Mouse (Mus musculus) forebrain, embryonic 12.5 days (tissue): ENCODE measurements around the gene Ankrd52. TPM values are rescaled to one million over a fixed set of nuclear protein-coding genes. Genes with fewer than 3 reads are reported as not detected.

Experiments used
- ATAC-seq: fragments of 200-750 bp; cut with Nextera tagmentation; 2 replicates; pipeline ENCODE4 v1.8.0; 2017; ENCODE audit warnings: moderate TSS enrichment; ENCODE audit not compliant: low FRiP score
- H3K27ac ChIP-seq: fragments of 300-500 bp; sonication (generic); 2 replicates; pipeline ENCODE4 v1.5.1; 2016; ENCODE audit warnings: mild to moderate bottlenecking
- H3K27me3 ChIP-seq: fragments of 300-500 bp; sonication (generic); 2 replicates; pipeline ENCODE4 v1.6.1; 2016; ENCODE audit warnings: mild to moderate bottlenecking
- H3K36me3 ChIP-seq: fragments of 300-500 bp; sonication (generic); replicated peaks from 2 replicates; pipeline ENCODE4 v1.6.1; 2016; ENCODE audit warnings: mild to moderate bottlenecking
- H3K4me1 ChIP-seq: fragments of 300-500 bp; sonication (generic); 2 replicates; pipeline ENCODE4 v1.6.1; 2016
- H3K4me2 ChIP-seq: fragments of 300-500 bp; sonication (generic); 2 replicates; pipeline ENCODE4 v1.6.1; 2016; ENCODE audit warnings: mild to moderate bottlenecking, moderate library complexity
- H3K4me3 ChIP-seq: fragments of 300-500 bp; sonication (generic); replicated peaks from 2 replicates; pipeline ENCODE4 v1.5.1; 2016; ENCODE audit warnings: mild to moderate bottlenecking
- H3K9ac ChIP-seq: fragments of 300-500 bp; sonication (generic); 2 replicates; pipeline ENCODE4 v1.6.1; 2016; ENCODE audit warnings: mild to moderate bottlenecking
- H3K9me3 ChIP-seq: fragments of 300-500 bp; sonication (generic); 2 replicates; pipeline ENCODE4 v1.6.1; 2016
- WGBS: fragments of 180-500 bp; shearing (Covaris S2); methylation state at CpG from one replicate; pipeline ENCODE4 v1.1.7; 2016; 5-methylcytosine and 5-hydroxymethylcytosine counted together
- polyA plus RNA-seq: library from polyadenylated mRNA; unstranded; fragments of >200 nt; fragmentation: Nextera tagmentation; extraction: Ambion mirVana; gene quantifications from 2 replicates; pipeline ENCODE4 v1.2.1, GENCODE M21; 2016

Ankrd52 gene
- polyA plus RNA-seq, 1 experiment from 2014 or later = 13.9 TPM

DNA sequence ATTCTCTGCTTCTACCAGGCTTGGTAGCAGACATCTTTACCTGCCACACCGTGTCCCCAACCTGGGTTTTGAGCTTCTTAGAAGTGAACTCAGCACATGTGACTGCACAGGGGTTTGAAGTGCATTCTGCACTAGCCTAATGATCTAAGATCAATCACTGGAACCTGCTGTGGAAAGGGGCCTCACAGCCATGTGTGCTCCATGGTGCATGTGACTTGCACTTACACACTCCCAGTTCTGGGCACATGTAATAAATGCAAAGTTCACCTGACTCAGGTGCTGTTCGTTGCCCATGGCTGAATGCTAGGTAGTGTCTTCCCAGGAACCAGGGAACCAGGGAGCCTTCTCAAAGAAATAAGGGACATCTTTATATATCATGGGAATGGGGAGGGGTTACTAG, 56.5 kb downstream of the Ankrd52 start:
- H3K4me3 ChIP-seq = no peak overlapping the region
- no peak overlapping the region for H3K9ac ChIP-seq
- no peaks in the 10 kb centered on the region for H3K27me3 ChIP-seq
- WGBS = 97% methylated on average over 2 of the region's 2 CpGs
- peaks cover 82% of the 10 kb centered on the region for H3K36me3 ChIP-seq
- H3K4me2 ChIP-seq = no peak overlapping the region
- H3K27ac ChIP-seq = no peak overlapping the region
- H3K9me3 ChIP-seq = no peaks in the 10 kb centered on the region
- no peak for ATAC-seq
- no peaks in the 10 kb centered on the region for H3K4me1 ChIP-seq

DNA sequence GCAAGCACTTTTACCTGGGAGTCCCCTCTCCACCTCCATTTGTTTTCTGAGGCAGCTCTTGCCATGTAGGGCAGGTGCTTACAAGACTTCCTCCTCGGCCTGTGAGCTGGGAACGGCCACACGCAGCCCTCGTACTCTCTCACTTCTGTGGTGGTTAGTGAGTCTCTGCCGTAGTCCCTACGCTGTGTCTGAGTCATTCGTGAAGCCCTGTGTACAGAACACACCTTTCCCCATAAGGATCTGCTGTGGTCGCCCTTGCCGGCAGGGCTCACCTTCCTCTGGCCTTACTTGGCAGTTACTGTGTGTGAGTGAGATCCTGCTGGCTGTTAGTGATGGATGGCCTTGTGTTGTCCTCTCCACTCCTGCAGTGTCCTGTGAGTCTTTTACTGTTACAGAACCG, 57.8 kb downstream of the Ankrd52 start:
- ATAC-seq = no peak
- no peaks in the 10 kb centered on the region for H3K9me3 ChIP-seq
- H3K4me1 ChIP-seq = no peaks in the 10 kb centered on the region
- no peak overlapping the region for H3K4me3 ChIP-seq
- H3K9ac ChIP-seq = no peak overlapping the region
- H3K36me3 ChIP-seq = peaks cover 81% of the 10 kb centered on the region
- no peak overlapping the region for H3K27ac ChIP-seq
- WGBS = 92% methylated on average over 10 of the region's 10 CpGs
- no peak overlapping the region for H3K4me2 ChIP-seq
- H3K27me3 ChIP-seq = no peaks in the 10 kb centered on the region

DNA sequence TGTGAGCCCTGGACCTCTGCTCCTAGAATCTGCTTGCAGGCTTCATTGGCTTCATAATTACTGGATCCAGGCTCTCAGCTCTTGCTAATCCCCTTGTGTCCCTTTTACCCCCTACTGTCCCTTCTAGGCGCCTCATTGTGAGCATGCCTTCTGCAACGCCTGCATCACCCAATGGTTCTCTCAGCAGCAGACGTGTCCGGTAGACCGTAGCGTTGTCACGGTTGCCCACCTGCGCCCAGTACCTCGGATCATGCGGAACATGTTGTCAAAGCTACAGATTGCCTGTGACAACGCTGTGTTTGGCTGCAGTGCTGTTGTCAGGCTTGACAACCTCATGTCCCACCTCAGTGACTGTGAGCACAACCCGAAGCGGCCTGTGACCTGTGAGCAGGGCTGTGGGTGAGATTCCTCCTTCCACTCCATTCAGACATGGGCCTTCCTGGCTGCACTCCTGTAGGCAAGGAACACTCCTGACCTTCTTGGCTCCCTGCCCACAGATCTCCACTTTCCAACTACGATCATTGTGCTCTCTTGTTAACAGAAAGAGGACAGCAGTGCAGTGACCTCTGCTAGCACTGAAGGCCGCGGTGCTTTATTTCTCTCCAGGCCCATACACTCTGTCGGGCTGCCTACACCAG, 58.4 kb downstream of the Ankrd52 start:
- Histone ChIP-seq H3K9me3 (no peaks in the 10 kb centered on the region), H3K27me3 (no peaks in the 10 kb centered on the region), H3K4me1 (no peaks in the 10 kb centered on the region), H3K9ac (no peak overlapping the region), H3K4me2 (no peak overlapping the region), H3K4me3 (no peak overlapping the region), H3K36me3 (peaks cover 81% of the 10 kb centered on the region), H3K27ac (no peak overlapping the region)
- no peak for ATAC-seq
- WGBS = 83% methylated on average over 17 of the region's 17 CpGs

DNA sequence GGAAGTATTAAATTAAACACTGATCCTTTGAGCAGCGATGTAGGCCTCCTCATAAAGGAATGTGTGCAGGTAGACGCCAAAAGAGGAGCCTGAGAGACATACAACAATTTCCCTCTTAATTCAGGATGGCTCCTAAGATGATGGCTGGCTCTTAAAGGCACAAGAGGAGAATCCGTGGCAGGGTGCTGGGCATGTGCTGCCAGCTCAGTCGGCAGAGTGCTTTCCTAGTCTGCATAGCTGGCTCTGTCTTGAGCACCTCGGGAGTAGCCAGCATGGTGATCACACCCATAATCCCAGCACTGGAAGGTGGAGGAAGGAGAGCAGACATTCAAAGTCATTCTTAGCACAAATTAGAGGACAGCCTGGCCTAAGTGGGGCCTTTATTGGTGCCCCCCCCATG, 59.0 kb downstream of the Ankrd52 start:
- 91% methylated on average over 5 of the region's 5 CpGs for WGBS
- ATAC-seq = no peak
- Histone ChIP-seq H3K4me2 (no peak overlapping the region), H3K36me3 (peaks cover 81% of the 10 kb centered on the region), H3K9me3 (no peaks in the 10 kb centered on the region), H3K27ac (no peak overlapping the region), H3K4me3 (no peak overlapping the region), H3K27me3 (no peaks in the 10 kb centered on the region), H3K4me1 (no peaks in the 10 kb centered on the region), H3K9ac (no peak overlapping the region)

DNA sequence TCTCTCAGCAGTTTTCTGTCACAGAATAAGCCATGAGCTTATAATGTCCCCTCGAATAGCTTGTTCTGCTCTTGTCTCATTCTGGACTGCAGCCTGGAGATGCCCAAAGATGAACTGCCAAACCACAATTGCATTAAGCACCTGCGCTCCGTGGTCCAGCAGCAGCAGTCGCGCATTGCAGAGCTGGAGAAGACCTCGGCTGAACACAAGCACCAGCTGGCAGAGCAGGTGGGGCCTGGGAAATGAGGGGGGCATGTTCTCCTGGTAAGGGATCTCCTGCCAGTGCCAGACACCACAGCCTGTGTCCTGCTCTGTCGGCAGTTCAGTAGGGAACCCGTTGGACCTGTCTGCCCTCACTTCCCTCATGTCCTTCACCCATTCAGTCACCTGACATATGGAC, 59.5 kb downstream of the Ankrd52 start:
- Histone ChIP-seq H3K27me3 (no peaks in the 10 kb centered on the region), H3K27ac (no peak overlapping the region), H3K4me1 (no peaks in the 10 kb centered on the region), H3K36me3 (peaks cover 79% of the 10 kb centered on the region), H3K4me2 (no peak overlapping the region), H3K9me3 (no peaks in the 10 kb centered on the region), H3K4me3 (no peak overlapping the region), H3K9ac (no peak overlapping the region)
- ATAC-seq = no peak
- WGBS = 97% methylated on average over 8 of the region's 8 CpGs

DNA sequence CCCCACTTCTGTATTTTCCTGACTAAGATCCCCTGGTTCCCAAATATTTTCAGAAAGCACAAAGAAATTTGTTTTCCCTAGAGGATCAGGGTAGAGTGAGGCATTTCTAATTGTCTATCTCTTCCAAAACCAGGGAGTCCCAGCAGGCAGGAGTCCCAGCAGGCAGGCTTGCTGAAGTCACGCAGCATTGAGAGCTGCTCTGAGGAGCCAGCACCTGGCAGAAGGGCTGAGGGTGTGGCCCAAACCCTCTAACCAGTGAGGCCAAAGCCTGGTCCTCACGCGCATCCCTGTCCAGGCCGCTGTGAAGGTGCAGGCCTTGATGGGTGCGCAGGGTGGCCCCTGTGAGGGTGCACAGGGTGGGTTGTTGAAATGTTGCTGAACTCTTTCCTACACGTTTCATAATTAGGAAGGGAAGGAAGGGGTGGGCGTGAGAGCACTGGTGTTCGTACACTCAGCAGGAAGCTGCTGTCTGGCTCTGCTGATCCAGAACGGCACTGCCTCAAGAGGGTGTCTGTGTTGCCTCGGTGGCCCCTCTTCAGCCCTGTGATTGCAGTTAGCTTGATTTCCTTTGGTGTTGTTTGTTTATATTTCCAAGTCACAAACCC, 61.9 kb downstream of the Ankrd52 start:
- H3K4me3 ChIP-seq = no peak overlapping the region
- H3K27me3 ChIP-seq = no peaks in the 10 kb centered on the region
- H3K9ac ChIP-seq = no peak overlapping the region
- no peak overlapping the region for H3K4me2 ChIP-seq
- H3K36me3 ChIP-seq = peaks cover 82% of the 10 kb centered on the region
- H3K9me3 ChIP-seq = no peaks in the 10 kb centered on the region
- no peak for ATAC-seq
- no peaks in the 10 kb centered on the region for H3K4me1 ChIP-seq
- H3K27ac ChIP-seq = no peak overlapping the region
- 86% methylated on average over 10 of the region's 10 CpGs for WGBS

DNA sequence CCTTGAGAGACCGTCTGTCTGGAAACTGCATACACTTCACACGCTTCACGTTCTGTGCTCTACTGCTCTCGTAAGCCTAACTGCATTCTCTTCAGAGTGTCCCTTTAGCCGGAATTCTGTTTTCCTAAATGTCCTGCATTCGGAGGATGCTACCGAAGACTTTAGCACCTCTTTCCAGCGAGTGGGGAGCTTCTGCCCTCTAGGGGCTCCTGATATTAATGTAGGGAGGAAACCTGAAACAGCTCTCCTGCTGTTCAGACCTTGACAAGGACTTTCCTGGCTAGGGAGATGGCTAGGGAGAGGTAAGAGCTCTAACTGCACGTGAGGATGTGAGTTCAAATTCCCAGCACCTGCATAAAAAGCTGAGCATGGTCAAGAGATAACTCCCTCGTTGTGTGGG, 63.5 kb downstream of the Ankrd52 start:
- H3K36me3 ChIP-seq = peaks cover 68% of the 10 kb centered on the region
- H3K9me3 ChIP-seq = no peaks in the 10 kb centered on the region
- no peak overlapping the region for H3K27ac ChIP-seq
- no peaks in the 10 kb centered on the region for H3K4me1 ChIP-seq
- no peak for ATAC-seq
- 68% methylated on average over 10 of the region's 10 CpGs for WGBS
- H3K9ac ChIP-seq = no peak overlapping the region
- H3K4me2 ChIP-seq = no peak overlapping the region
- no peak overlapping the region for H3K4me3 ChIP-seq
- no peaks in the 10 kb centered on the region for H3K27me3 ChIP-seq

DNA sequence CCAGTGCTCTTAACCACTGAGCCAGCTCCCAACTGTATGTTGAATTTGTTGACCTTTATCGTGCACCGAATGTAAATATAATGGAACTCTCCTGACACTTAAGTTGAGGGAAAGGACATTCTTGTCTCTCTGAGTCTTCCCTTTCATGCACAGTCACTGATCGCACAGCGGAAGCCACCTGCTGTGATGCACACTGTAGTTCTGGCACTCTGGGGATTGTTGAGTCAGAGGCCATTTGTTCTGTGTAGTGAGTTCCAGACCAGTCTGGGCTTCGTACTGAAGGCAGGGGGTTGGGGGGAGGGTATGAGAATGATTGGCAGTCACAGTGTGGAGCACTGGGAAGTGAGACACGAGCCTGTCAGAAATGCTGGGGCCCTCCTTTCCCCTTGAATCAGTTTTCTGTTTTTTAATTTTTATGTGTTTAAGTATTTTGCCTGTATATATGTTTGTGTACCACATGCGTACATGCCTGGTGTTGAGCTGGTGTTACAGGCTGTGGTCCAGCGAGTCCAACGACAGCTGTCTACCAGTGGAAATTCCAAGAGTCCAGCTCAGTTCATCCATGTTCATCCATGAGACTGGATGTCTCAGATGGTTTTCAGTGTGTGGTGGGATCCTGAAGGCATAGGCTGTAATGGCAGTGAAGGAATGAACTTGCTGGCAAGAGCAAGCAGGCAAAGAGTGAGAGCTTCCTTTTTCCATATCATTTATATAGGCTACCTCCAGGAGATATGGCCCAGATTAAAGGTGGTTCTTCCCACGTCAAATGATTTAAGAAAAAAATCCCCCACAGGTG, 64.6 kb downstream of the Ankrd52 start:
- Histone ChIP-seq H3K27ac (no peak overlapping the region), H3K36me3 (peaks cover 57% of the 10 kb centered on the region), H3K9me3 (no peaks in the 10 kb centered on the region), H3K9ac (no peak overlapping the region), H3K4me3 (no peak overlapping the region), H3K4me1 (no peaks in the 10 kb centered on the region), H3K4me2 (no peak overlapping the region), H3K27me3 (no peaks in the 10 kb centered on the region)
- 88% methylated on average over 10 of the region's 10 CpGs for WGBS
- ATAC-seq = no peak

DNA sequence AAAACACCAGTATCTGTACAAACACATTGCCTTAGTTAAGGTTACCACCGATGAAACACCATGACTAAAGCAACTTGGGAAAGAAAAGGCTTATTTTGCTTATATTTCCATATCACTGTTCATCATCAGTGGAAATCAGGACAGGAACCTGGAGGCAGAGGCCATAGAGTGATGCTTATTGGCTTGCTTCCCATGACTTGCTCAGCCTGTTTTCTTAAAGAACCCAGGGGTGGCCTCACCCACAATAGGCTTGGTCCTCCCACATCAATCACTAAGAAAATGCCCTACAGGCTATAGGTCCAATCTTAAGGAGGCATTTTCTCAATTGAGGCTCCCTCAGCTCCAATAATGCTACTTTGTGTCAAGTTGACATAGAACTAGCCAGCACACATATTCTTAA, 65.8 kb downstream of the Ankrd52 start:
- ATAC-seq = no peak
- Histone ChIP-seq H3K4me1 (no peaks in the 10 kb centered on the region), H3K9me3 (no peaks in the 10 kb centered on the region), H3K4me2 (no peak overlapping the region), H3K36me3 (peaks cover 45% of the 10 kb centered on the region), H3K27me3 (no peaks in the 10 kb centered on the region), H3K27ac (no peak overlapping the region), H3K4me3 (no peak overlapping the region), H3K9ac (no peak overlapping the region)
- WGBS = 96% methylated on average over 1 of the region's 1 CpGs

DNA sequence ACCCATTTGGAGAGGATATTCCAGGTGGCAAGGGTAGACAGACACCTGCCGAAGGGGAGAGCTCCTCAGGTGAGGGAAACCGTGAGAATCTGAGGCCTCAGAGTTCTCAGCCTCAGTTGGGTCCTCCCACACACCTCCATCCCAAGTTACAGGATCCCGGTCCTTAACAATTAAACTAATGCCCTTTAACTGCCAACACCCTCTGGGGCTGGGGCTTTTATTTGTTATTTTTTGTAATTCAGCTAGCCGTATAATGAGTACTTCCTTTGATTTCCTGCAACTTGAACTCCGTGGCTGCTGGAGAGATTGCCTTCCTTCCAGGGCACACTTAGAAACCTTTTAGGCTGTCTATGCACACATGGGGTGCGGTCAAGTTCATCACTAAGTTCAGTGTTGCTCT, 67.4 kb downstream of the Ankrd52 start:
- Histone ChIP-seq H3K9ac (no peak overlapping the region), H3K27me3 (no peaks in the 10 kb centered on the region; the same call in 1 of the 2 replicates), H3K36me3 (peaks cover 30% of the 10 kb centered on the region), H3K9me3 (no peaks in the 10 kb centered on the region), H3K27ac (no peak overlapping the region), H3K4me2 (no peak overlapping the region), H3K4me1 (no peaks in the 10 kb centered on the region), H3K4me3 (no peak overlapping the region)
- ATAC-seq = no peak
- WGBS = 82% methylated on average over 6 of the region's 6 CpGs

DNA sequence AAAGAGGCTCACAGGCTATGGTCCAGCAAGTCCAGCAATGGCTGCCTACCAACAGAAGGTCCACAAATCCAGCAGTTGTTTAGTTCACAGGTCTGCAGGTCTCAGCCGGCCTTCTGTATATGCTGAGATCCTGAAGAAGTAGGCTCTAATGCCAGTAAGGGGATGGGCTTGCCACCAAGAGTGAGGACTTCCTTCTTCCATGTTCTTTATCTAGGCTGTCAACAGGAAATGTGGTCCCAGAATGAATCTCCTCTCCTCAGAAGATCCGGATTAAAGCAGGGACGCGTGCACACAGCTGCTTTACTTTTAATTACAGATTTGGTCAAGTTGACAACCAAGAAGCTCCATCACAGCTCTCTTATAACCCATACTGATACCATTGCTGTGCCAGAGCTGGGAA, 68.5 kb downstream of the Ankrd52 start:
- H3K27me3 ChIP-seq = no peaks in the 10 kb centered on the region; the same call in 1 of the 2 replicates
- H3K4me1 ChIP-seq = no peaks in the 10 kb centered on the region
- H3K36me3 ChIP-seq = peaks cover 20% of the 10 kb centered on the region
- 91% methylated on average over 4 of the region's 4 CpGs for WGBS
- H3K27ac ChIP-seq = no peak overlapping the region
- H3K9me3 ChIP-seq = no peaks in the 10 kb centered on the region
- ATAC-seq = no peak
- H3K9ac ChIP-seq = no peak overlapping the region
- no peak overlapping the region for H3K4me3 ChIP-seq
- H3K4me2 ChIP-seq = no peak overlapping the region

DNA sequence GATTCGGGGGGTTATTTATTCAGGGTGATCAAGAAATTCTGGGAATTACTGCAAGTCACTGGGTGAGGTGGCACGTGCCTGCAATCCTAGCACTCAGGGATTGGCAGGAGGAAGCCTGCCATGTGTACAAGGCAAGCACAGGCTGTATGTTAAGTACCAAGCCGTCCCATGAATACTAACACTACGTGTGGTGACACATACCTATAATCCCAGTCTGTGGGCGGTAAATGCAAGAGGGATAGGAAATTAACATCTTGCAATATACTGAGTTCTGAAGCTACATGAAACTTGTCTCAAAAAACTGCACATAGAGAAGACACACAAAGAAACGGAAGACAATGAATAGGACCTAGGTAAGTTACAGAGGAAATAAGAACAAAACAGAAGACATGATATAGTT, 74.1 kb downstream of the Ankrd52 start:
- 86% methylated on average over 6 of the region's 6 CpGs for WGBS

More for the DNA sequence above, 74.1 kb downstream of the Ankrd52 start:
- Histone ChIP-seq H3K27me3 (no peaks in the 10 kb centered on the region; the same call in 1 of the 2 replicates), H3K4me3 (no peak overlapping the region), H3K4me2 (no peak overlapping the region), H3K9me3 (no peaks in the 10 kb centered on the region), H3K4me1 (no peaks in the 10 kb centered on the region), H3K9ac (no peak overlapping the region), H3K27ac (no peak overlapping the region), H3K36me3 (no peaks in the 10 kb centered on the region)
- ATAC-seq = no peak
